Mouse (Mus musculus) cerebellum, adult 9-11 months (tissue): ENCODE measurements around the gene Rpf1.

Experiments used
- DNase-seq: peaks from one replicate; pipeline ENCODE4 v3.0.0; 2022

The Rpf1 gene

GRCm38 (mm10) chr3:146520798-146521651, at the start of gene Rpf1:
TSS of gene Rpf1 (minus strand) at chr3:146521429.
- peak; percentile 92 for DNase-seq

- DNase-seq, result no peak
Measured at GRCm38 (mm10) chr3:146570939-146571338, 49.7 kb upstream of the Rpf1 start.

- no peak for DNase-seq
Measured at GRCm38 (mm10) chr3:146570148-146570782, 49.0 kb upstream of the Rpf1 start, which contains the start of gene Uox. TSS of gene Uox (plus strand) at chr3:146570426.

- DNase-seq, result no peak
Measured at GRCm38 (mm10) chr3:146569594-146569993, 48.4 kb upstream of the Rpf1 start.

GRCm38 (mm10) chr3:146567884-146568530, 46.8 kb upstream of the Rpf1 start:
- no peak for DNase-seq

- DNase-seq, result no peak
Measured at GRCm38 (mm10) chr3:146567366-146567765, 46.1 kb upstream of the Rpf1 start.

- DNase-seq, result no peak
Measured at GRCm38 (mm10) chr3:146565065-146565411, 43.8 kb upstream of the Rpf1 start.

GRCm38 (mm10) chr3:146564268-146565064, 43.2 kb upstream of the Rpf1 start:
- DNase-seq, result peak; percentile 36

- no peak for DNase-seq
Measured at GRCm38 (mm10) chr3:146562936-146563335, 41.7 kb upstream of the Rpf1 start.

- no peak for DNase-seq
Measured at GRCm38 (mm10) chr3:146557507-146557906, 36.3 kb upstream of the Rpf1 start.

GRCm38 (mm10) chr3:146556567-146556966, 35.3 kb upstream of the Rpf1 start:
- DNase-seq, result no peak

GRCm38 (mm10) chr3:146554816-146555215, 33.6 kb upstream of the Rpf1 start:
- no peak for DNase-seq

GRCm38 (mm10) chr3:146543632-146544031, 22.4 kb upstream of the Rpf1 start:
- no peak for DNase-seq

- DNase-seq, result no peak
Measured at GRCm38 (mm10) chr3:146540521-146541273, 19.5 kb upstream of the Rpf1 start.

GRCm38 (mm10) chr3:146534986-146535385, 13.8 kb upstream of the Rpf1 start:
- DNase-seq, result no peak

- no peak for DNase-seq
Measured at GRCm38 (mm10) chr3:146528335-146528734, 7.1 kb upstream of the Rpf1 start.

- DNase-seq, result no peak
Measured at GRCm38 (mm10) chr3:146521652-146522020, 407 bp upstream of the Rpf1 start.

GRCm38 (mm10) chr3:146520226-146520797, 917 bp downstream of the Rpf1 start:
- peak; percentile 9 for DNase-seq

GRCm38 (mm10) chr3:146506711-146507110, 14.5 kb downstream of the Rpf1 start:
- no peak for DNase-seq

- DNase-seq, result no peak
Measured at GRCm38 (mm10) chr3:146501601-146502123, 19.6 kb downstream of the Rpf1 start.

- DNase-seq, result no peak
Measured at GRCm38 (mm10) chr3:146500810-146501201, 20.4 kb downstream of the Rpf1 start.
